Mouse (Mus musculus) CH12.LX (cell line): ENCODE measurements around the gene Arid4a. TPM values are rescaled to one million over a fixed set of nuclear protein-coding genes. Genes with fewer than 3 reads are reported as not detected.
A peak's percentile ranks its signal among the peaks of the same experiment; 100 is the strongest.

Source experiments
- DNase-seq: peaks from one replicate; pipeline ENCODE4 v3.0.0-alpha.2; 2013; ENCODE audit errors: extremely low read depth
- H3K27ac ChIP-seq: 2 replicates; pipeline ENCODE4 v1.5.1; 2012; ENCODE audit warnings: low read depth, mild to moderate bottlenecking, control low read depth, moderate library complexity; ENCODE audit not compliant: insufficient read depth
- H3K27me3 ChIP-seq: replicated peaks from 2 replicates; pipeline ENCODE3; 2012; ENCODE audit warnings: inconsistent platforms
- H3K36me3 ChIP-seq, 2 experiments: replicated peaks in 1 of 2; 2 replicates each; pipeline versions ENCODE3 to v1.6.1; 2012; ENCODE audit warnings: inconsistent platforms in 1 of 2, low read length in 1 of 2, mild to moderate bottlenecking in 1 of 2, mixed read lengths in 1 of 2, moderate library complexity in 1 of 2; ENCODE audit not compliant: control insufficient read depth in 1 of 2, insufficient read depth in 1 of 2
- H3K4me1 ChIP-seq, 2 experiments: 2 replicates each; pipeline ENCODE4 v1.6.1; 2012; ENCODE audit warnings: inconsistent platforms in 1 of 2, moderate library complexity in 1 of 2; ENCODE audit not compliant: insufficient read depth in 2 of 2, control insufficient read depth in 1 of 2
- H3K4me2 ChIP-seq: 2 replicates; pipeline ENCODE4 v1.6.1; 2012; ENCODE audit warnings: low read depth, mild to moderate bottlenecking, control low read depth; ENCODE audit not compliant: poor library complexity, insufficient read depth, severe bottlenecking
- H3K4me3 ChIP-seq, 3 experiments: fragments of 150-350 bp in 1 of 3; sonication (generic) in 1 of 3; replicated peaks in 1 of 3; 2 replicates each; pipeline versions ENCODE3 to v1.5.1; 2011 to 2012; ENCODE audit warnings: low read depth in 2 of 3, low read length in 2 of 3, mild to moderate bottlenecking in 2 of 3, moderate library complexity in 2 of 3, control low read depth in 1 of 3, improper control_type of control experiment in 1 of 3, inconsistent platforms in 1 of 3, mixed read lengths in 1 of 3; ENCODE audit not compliant: poor library complexity in 1 of 3
- H3K79me2 ChIP-seq: replicated peaks from 2 replicates; pipeline ENCODE4 v1.6.1; 2012; ENCODE audit warnings: mild to moderate bottlenecking, moderate library complexity; ENCODE audit not compliant: control insufficient read depth, poor library complexity, insufficient read depth, severe bottlenecking; ENCODE audit errors: extremely low read depth
- H3K9ac ChIP-seq: 2 replicates; pipeline ENCODE4 v1.6.1; 2012; ENCODE audit warnings: low read depth, mild to moderate bottlenecking, control low read depth, moderate library complexity; ENCODE audit not compliant: insufficient read depth
- H3K9me3 ChIP-seq: replicated peaks from 2 replicates; pipeline ENCODE3; 2012; ENCODE audit warnings: low read length, inconsistent platforms, mixed read lengths
- CHD1 ChIP-seq: IDR thresholded peaks from 2 replicates; pipeline ENCODE4 v1.6.1; 2012; ENCODE audit warnings: low read depth, low read length, improper control_type of control experiment, inconsistent platforms
- ELF1 ChIP-seq: IDR thresholded peaks from 2 replicates; pipeline ENCODE4 v1.6.1; 2014; ENCODE audit warnings: low read depth, mild to moderate bottlenecking, inconsistent platforms, low read length, improper control_type of control experiment
- JUN ChIP-seq: IDR thresholded peaks from 2 replicates; pipeline ENCODE4 v1.6.1; 2011; ENCODE audit warnings: low read depth, mild to moderate bottlenecking, low read length, improper control_type of control experiment, moderate library complexity; ENCODE audit not compliant: insufficient read depth
- MAFK ChIP-seq: IDR thresholded peaks from 2 replicates; pipeline ENCODE4 v1.6.1; 2011; ENCODE audit warnings: low read length, improper control_type of control experiment; ENCODE audit not compliant: insufficient replicate concordance
- MAX ChIP-seq: IDR thresholded peaks from 2 replicates; pipeline ENCODE4 v1.6.1; 2011; ENCODE audit warnings: low read length, improper control_type of control experiment
- MEF2A ChIP-seq: IDR thresholded peaks from 2 replicates; pipeline ENCODE4 v1.6.1; 2014; ENCODE audit warnings: low read depth, mild to moderate bottlenecking, inconsistent platforms, low read length, improper control_type of control experiment, borderline replicate concordance
- MXI1 ChIP-seq: IDR thresholded peaks from 2 replicates; pipeline ENCODE4 v1.6.1; 2011; ENCODE audit warnings: mild to moderate bottlenecking, low read depth, low read length, improper control_type of control experiment
- NELFE ChIP-seq: IDR thresholded peaks from 2 replicates; pipeline ENCODE4 v1.6.1; 2011; ENCODE audit warnings: low read depth, low read length, improper control_type of control experiment
- NRF1 ChIP-seq: IDR thresholded peaks from 2 replicates; pipeline ENCODE4 v1.6.1; 2014; ENCODE audit warnings: low read depth, mild to moderate bottlenecking, inconsistent platforms, low read length, improper control_type of control experiment, moderate library complexity
- PAX5 ChIP-seq: IDR thresholded peaks from 2 replicates; pipeline ENCODE4 v1.6.1; 2012; ENCODE audit warnings: low read length, inconsistent platforms, mixed read lengths
- SIN3A ChIP-seq: IDR thresholded peaks from 2 replicates; pipeline ENCODE4 v1.6.1; 2012; ENCODE audit warnings: low read length, improper control_type of control experiment, inconsistent platforms
- UBTF ChIP-seq: IDR thresholded peaks from 2 replicates; pipeline ENCODE4 v1.6.1; 2012; ENCODE audit warnings: low read depth, mild to moderate bottlenecking, inconsistent platforms, low read length, improper control_type of control experiment, moderate library complexity
- USF2 ChIP-seq: conservative IDR thresholded peaks from 2 replicates; pipeline ENCODE4 v1.6.1; 2011; ENCODE audit warnings: low read depth, low read length, improper control_type of control experiment
- ZNF384 ChIP-seq: IDR thresholded peaks from 2 replicates; pipeline ENCODE4 v1.6.1; 2012; ENCODE audit warnings: low read depth, low read length, improper control_type of control experiment, inconsistent platforms
- dilution Hi-C: fragments of 300-500 bp; cut with MboI; formaldehyde crosslinking; loops from 2 replicates; pipeline ENCODE4 v1.14.3; 2020; ENCODE audit warnings: low sequenced_read_pairs; ENCODE audit not compliant: extremely low pct_unique_long_range_greater_than_20kb, extremely low pct_ligation_motif_present
- in situ Hi-C: fragments of 300-500 bp; cut with MboI; formaldehyde crosslinking; loops from 3 replicates; pipeline ENCODE4 v1.14.3; 2019; ENCODE audit warnings: low sequenced_read_pairs, low pct_ligation_motif_present, low pct_unique_long_range_greater_than_20kb, mixed read lengths
- polyA plus RNA-seq: library from polyadenylated mRNA; unstranded; fragments of >175 nt; gene quantifications from 2 replicates; pipeline ENCODE4 v1.2.1, GENCODE M21; 2012; ENCODE audit warnings: low read depth; ENCODE audit not compliant: insufficient read length
- total RNA-seq, 2 experiments: library from RNA; depleted of rRNA; stranded (reverse); fragments of 300-350 nt in 1 of 2; fragments of >200 nt in 1 of 2; gene quantifications; 2 replicates each; pipeline ENCODE4 v1.2.3; 2012 to 2014

Arid4a gene
- total and polyA plus RNA-seq, 3 experiments = 8.0 to 20.8 (median 9.7) TPM

- dilution Hi-C loops = no loop called here
- Histone ChIP-seq H3K4me1 (peaks cover 7 to 22% of the 10 kb centered on the region in 2 experiments), H3K27ac (no peak overlapping the region), H3K4me3 (no peak overlapping the region), H3K9ac (no peak overlapping the region), H3K9me3 (no peaks in the 10 kb centered on the region), H3K4me2 (no peak overlapping the region), H3K79me2 (no peaks in the 10 kb centered on the region; the same call in 1 of the 2 replicates), H3K36me3 (peaks cover 37 to 72% of the 10 kb centered on the region in 2 experiments), H3K27me3 (no peaks in the 10 kb centered on the region)
- in situ Hi-C loops = no loop called here
- TF ChIP-seq USF2 = no peak
- TF ChIP-seq UBTF = no peak
- TF ChIP-seq MEF2A = no peak
- TF ChIP-seq MAX = no peak
- no peak for TF ChIP-seq JUN
- TF ChIP-seq SIN3A = no peak
- TF ChIP-seq ZNF384 = no peak
- no peak for DNase-seq
These were observed 21.1 kb downstream of the Arid4a start for GRCm38 (mm10) chr12:71036729-71037404.

GRCm38 (mm10) chr12:71040462-71040861 lies 24.7 kb downstream of the Arid4a start:
- peak overlapping the region; percentile 27; the same call in 1 of the 2 replicates for H3K27ac ChIP-seq
- in situ Hi-C loops = loop anchor here (10.0 kb wide), 1 partner anchor 66 kb away; the partner anchor contains the start of gene Psma3
- dilution Hi-C loops = no loop called here
- H3K4me1 ChIP-seq = peaks cover 4 to 20% of the 10 kb centered on the region in 2 experiments
- no peak overlapping the region for H3K4me3 ChIP-seq
- H3K79me2 ChIP-seq = no peaks in the 10 kb centered on the region; the same call in 1 of the 2 replicates
- no peak overlapping the region for H3K4me2 ChIP-seq
- no peaks in the 10 kb centered on the region for H3K9me3 ChIP-seq
- TF ChIP-seq MAFK (no peak), NRF1 (no peak), MXI1 (0 out of 2 replicates have a peak, but pooled peaks have one; percentile 2), ELF1 (peak; percentile 78), SIN3A (0 out of 2 replicates have a peak, but pooled peaks have one; percentile 49)
- no peaks in the 10 kb centered on the region for H3K27me3 ChIP-seq
- no peak overlapping the region for H3K9ac ChIP-seq
- DNase-seq = peak; percentile 58
- peaks cover 39 to 74% of the 10 kb centered on the region in 2 experiments for H3K36me3 ChIP-seq

- H3K4me1 ChIP-seq = peaks cover 4 to 21% of the 10 kb centered on the region in 2 experiments
- H3K4me3 ChIP-seq = no peak overlapping the region
- no peaks in the 10 kb centered on the region for H3K9me3 ChIP-seq
- no peaks in the 10 kb centered on the region for H3K79me2 ChIP-seq
- H3K9ac ChIP-seq = no peak overlapping the region
- H3K4me2 ChIP-seq = no peak overlapping the region
- no peak for DNase-seq
- TF ChIP-seq MAX (no peak), MEF2A (no peak), PAX5 (no peak), NELFE (no peak), CHD1 (no peak)
- peaks cover 34 to 74% of the 10 kb centered on the region in 2 experiments for H3K36me3 ChIP-seq
- H3K27ac ChIP-seq = no peak overlapping the region
- H3K27me3 ChIP-seq = no peaks in the 10 kb centered on the region
- in situ Hi-C loops = loop anchor here (10.0 kb wide), 1 partner anchor 68 kb away; the partner anchor contains the start of gene Psma3
- dilution Hi-C loops = no loop called here
These were observed 26.7 kb downstream of the Arid4a start for GRCm38 (mm10) chr12:71042451-71042850.
